Mouse (Mus musculus) erythroblast, embryonic 14.5 days (primary cell): Measurements from ENCODE around the gene Ppl.

Experiments used
- GATA1 ChIP-seq: IDR thresholded peaks from 2 replicates; pipeline ENCODE4 v1.6.1; 2012; ENCODE audit warnings: low read length, inconsistent platforms, mixed read lengths
- TAL1 ChIP-seq: IDR thresholded peaks from 3 replicates; pipeline ENCODE4 v1.6.1; 2012; ENCODE audit warnings: low read length, inconsistent platforms, mixed read lengths

DNA sequence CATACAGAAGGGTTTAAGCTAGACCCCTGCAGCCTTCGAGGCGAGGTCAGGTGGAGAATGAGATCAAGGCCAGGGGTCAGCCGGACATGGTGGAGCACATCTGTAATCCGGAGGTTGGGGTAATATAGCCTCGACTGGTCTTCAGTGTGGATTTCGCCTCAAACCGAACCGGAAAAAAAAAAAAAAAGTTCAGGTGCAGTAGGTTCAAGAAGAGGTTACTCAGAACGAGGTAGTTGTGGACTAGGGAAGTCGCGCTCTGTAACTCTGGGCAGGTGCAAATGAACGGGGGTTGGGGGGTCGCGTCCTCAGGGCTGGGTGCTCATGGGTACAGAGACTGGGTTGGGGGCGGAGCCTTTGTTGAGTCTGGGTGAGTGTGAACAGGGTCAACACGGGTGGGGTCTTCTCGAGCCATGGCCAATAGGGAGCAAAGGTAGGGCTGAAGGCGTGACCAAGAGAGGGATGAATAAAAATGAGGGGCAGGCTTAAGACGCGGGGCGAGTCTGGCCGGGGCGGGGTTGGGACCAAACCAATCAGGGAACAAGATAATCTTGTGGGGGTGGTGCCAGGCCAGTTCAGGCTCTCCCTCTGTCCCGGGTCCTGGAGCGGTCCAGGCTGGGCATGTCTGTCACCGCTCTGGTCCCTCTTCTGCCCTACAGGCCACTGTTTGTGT is 14.3 kb upstream of the Ppl start:
- TF ChIP-seq GATA1 (no peak), TAL1 (no peak)
